Mouse (Mus musculus) neural tube, embryonic 14.5 days (tissue): Measurements from ENCODE around the gene Ppt2. TPM values are rescaled to one million over a fixed set of nuclear protein-coding genes. Genes with fewer than 3 reads are reported as not detected.

ENCODE experiments used
- ATAC-seq: fragments of 200-750 bp; cut with Nextera tagmentation; 2 replicates; pipeline ENCODE4 v1.8.0; 2017; ENCODE audit warnings: low read depth, mild to moderate bottlenecking, moderate TSS enrichment, moderate library complexity
- H3K27ac ChIP-seq: fragments of 300-500 bp; sonication (generic); 2 replicates; pipeline ENCODE4 v1.5.1; 2014; ENCODE audit warnings: low read depth, mild to moderate bottlenecking, control low read depth, low read length, moderate library complexity, mixed read lengths
- H3K27me3 ChIP-seq: fragments of 300-500 bp; sonication (generic); 2 replicates; pipeline ENCODE4 v1.6.1; 2014; ENCODE audit warnings: low read length; ENCODE audit not compliant: control insufficient read depth, insufficient read depth
- H3K36me3 ChIP-seq: fragments of 300-500 bp; sonication (generic); 2 replicates; pipeline ENCODE4 v1.6.1; 2014; ENCODE audit warnings: low read length, mixed read lengths; ENCODE audit not compliant: control insufficient read depth, insufficient read depth
- H3K4me1 ChIP-seq: fragments of 300-500 bp; sonication (generic); 2 replicates; pipeline ENCODE4 v1.6.1; 2014; ENCODE audit warnings: low read length; ENCODE audit not compliant: control insufficient read depth, insufficient read depth
- H3K4me2 ChIP-seq: fragments of 300-500 bp; sonication (generic); 2 replicates; pipeline ENCODE4 v1.6.1; 2014; ENCODE audit warnings: mild to moderate bottlenecking, low read depth, low read length, control low read depth
- H3K4me3 ChIP-seq: fragments of 300-500 bp; sonication (generic); 2 replicates; pipeline ENCODE4 v1.5.1; 2014; ENCODE audit warnings: low read depth, low read length, control low read depth, mixed read lengths
- H3K9ac ChIP-seq: fragments of 300-500 bp; sonication (generic); replicated peaks from 2 replicates; pipeline ENCODE4 v1.6.1; 2014; ENCODE audit warnings: low read depth, mild to moderate bottlenecking, control low read depth, low read length, mixed read lengths
- H3K9me3 ChIP-seq: fragments of 300-500 bp; sonication (generic); 2 replicates; pipeline ENCODE4 v1.6.1; 2016; ENCODE audit warnings: low read length; ENCODE audit not compliant: control insufficient read depth
- WGBS: fragments of 180-500 bp; shearing (Covaris S2); extraction: QIAGEN DNeasy Blood & Tissue Kit; methylation state at CpG from one replicate; pipeline ENCODE4 v1.1.7; 2014; 5-methylcytosine and 5-hydroxymethylcytosine counted together
- polyA plus RNA-seq: library from polyadenylated mRNA; unstranded; fragments of >200 nt; fragmentation: Nextera tagmentation; extraction: Ambion mirVana; gene quantifications from 2 replicates; pipeline ENCODE4 v1.2.1, GENCODE M21; 2014

The Ppt2 gene
- polyA plus RNA-seq, 1 experiment from 2014 or later = 25.4 TPM

- H3K27me3 ChIP-seq = no peaks in the 10 kb centered on the region; the same call in 1 of the 2 replicates
- no peak overlapping the region for H3K27ac ChIP-seq
- H3K4me3 ChIP-seq = no peak overlapping the region
- H3K4me2 ChIP-seq = no peak overlapping the region
- H3K9ac ChIP-seq = no peak overlapping the region
- H3K4me1 ChIP-seq = peaks cover 25% of the 10 kb centered on the region
- peaks cover 17% of the 10 kb centered on the region; the same call in 1 of the 2 replicates for H3K36me3 ChIP-seq
- WGBS = 77% methylated on average over 8 of the region's 8 CpGs
- H3K9me3 ChIP-seq = no peaks in the 10 kb centered on the region
- no peak for ATAC-seq
Observed at GRCm38 (mm10) chr17:34596098-34596497, 32.2 kb downstream of the Ppt2 start.

GRCm38 (mm10) chr17:34593752-34594525, 34.4 kb downstream of the Ppt2 start:
- H3K27ac ChIP-seq = peak overlapping the region; percentile 57
- 48% methylated on average over 33 of the region's 34 CpGs for WGBS
- peak overlapping the region; percentile 64 for H3K4me3 ChIP-seq
- H3K9ac ChIP-seq = peak overlapping the region; percentile 67
- no peaks in the 10 kb centered on the region; the same call in 1 of the 2 replicates for H3K27me3 ChIP-seq
- peaks cover 11% of the 10 kb centered on the region; the same call in 1 of the 2 replicates for H3K36me3 ChIP-seq
- peak overlapping the region; percentile 82 for H3K4me2 ChIP-seq
- peaks cover 30% of the 10 kb centered on the region for H3K4me1 ChIP-seq
- no peak for ATAC-seq
- H3K9me3 ChIP-seq = no peaks in the 10 kb centered on the region

DNA sequence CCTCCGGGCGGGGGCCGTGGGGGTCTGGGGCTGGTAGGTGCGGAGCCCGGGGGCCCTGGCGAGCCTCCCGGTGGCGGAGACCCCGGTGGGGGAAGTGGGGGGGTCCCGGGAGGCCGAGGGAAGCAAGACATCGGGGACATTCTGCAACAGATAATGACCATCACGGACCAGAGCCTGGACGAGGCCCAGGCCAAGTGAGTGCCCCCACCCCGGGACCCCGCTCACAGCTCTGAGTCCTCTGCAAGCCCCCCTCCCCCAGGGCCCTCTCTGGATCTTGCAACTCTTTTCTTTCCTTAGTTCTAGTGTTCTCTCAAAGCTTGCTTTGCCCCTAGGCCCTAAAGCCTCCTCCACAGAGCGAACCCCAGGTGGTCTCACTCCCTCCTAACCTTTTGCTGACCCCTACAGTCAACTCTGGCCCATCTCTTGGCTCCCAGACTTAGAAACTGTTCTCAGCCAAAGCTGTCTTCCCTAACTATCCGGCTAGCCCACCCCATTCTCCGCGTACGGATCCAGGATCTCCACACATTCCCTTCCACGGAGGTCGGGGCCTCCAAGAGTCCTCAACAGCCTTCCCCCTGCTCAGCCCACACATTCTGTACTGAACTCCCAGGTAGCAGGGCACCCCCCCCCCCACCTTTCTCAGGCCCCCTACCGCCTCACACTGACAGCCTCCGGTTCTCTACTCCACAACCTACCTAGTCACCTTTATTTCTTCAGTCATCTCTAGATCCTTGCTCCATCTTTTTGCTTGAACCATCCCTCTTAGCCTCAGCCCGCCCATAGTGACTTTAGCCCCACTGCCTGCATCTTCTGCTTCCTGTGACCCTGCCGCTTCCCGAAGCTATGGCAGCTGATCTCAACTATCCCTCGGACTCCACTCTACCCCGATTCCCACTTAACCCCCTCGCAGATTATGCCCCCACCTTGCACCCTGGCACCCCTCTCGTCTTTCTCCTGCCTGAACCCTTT, 35.4 kb downstream of the Ppt2 start:
- Histone ChIP-seq H3K4me1 (peaks cover 33% of the 10 kb centered on the region), H3K4me3 (peak overlapping the region; percentile 64), H3K27ac (peak overlapping the region; percentile 95), H3K27me3 (no peaks in the 10 kb centered on the region; the same call in 1 of the 2 replicates), H3K9ac (peak overlapping the region; percentile 67), H3K36me3 (peaks cover 11% of the 10 kb centered on the region; the same call in 1 of the 2 replicates), H3K9me3 (no peaks in the 10 kb centered on the region), H3K4me2 (peak overlapping the region; percentile 82)
- 3% methylated on average over 29 of the region's 32 CpGs for WGBS
- peak; percentile 19; the same call in 1 of the 2 replicates for ATAC-seq

DNA sequence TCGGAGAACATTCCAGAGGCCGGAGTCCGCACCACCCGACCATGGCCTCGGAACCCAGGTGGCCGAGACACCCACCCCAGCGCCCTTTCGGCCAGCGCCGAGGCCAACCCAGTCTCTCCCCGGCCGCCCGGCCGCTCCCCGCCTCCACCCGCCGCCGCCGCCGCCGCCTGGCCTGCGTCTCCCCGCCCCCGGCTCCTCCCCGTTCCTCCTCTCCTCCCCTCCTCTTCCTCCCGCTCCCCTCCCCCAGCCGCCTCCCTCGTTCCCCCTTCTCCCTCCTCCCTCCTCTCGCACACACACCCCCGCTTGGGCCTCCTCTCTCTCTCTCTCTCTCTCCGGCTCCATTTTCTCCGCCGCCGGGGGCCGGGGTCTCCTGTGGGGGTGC, 36.3 kb downstream of the Ppt2 start:
- peak overlapping the region; percentile 67 for H3K9ac ChIP-seq
- under 1% methylated on average over 19 of the region's 35 CpGs for WGBS
- H3K4me1 ChIP-seq = peaks cover 33% of the 10 kb centered on the region
- peak overlapping the region; percentile 64 for H3K4me3 ChIP-seq
- H3K27me3 ChIP-seq = no peaks in the 10 kb centered on the region; the same call in 1 of the 2 replicates
- H3K4me2 ChIP-seq = peak overlapping the region; percentile 82
- peaks cover 11% of the 10 kb centered on the region; the same call in 1 of the 2 replicates for H3K36me3 ChIP-seq
- ATAC-seq = peak; percentile 25
- H3K27ac ChIP-seq = peak overlapping the region; percentile 95
- H3K9me3 ChIP-seq = no peaks in the 10 kb centered on the region

DNA sequence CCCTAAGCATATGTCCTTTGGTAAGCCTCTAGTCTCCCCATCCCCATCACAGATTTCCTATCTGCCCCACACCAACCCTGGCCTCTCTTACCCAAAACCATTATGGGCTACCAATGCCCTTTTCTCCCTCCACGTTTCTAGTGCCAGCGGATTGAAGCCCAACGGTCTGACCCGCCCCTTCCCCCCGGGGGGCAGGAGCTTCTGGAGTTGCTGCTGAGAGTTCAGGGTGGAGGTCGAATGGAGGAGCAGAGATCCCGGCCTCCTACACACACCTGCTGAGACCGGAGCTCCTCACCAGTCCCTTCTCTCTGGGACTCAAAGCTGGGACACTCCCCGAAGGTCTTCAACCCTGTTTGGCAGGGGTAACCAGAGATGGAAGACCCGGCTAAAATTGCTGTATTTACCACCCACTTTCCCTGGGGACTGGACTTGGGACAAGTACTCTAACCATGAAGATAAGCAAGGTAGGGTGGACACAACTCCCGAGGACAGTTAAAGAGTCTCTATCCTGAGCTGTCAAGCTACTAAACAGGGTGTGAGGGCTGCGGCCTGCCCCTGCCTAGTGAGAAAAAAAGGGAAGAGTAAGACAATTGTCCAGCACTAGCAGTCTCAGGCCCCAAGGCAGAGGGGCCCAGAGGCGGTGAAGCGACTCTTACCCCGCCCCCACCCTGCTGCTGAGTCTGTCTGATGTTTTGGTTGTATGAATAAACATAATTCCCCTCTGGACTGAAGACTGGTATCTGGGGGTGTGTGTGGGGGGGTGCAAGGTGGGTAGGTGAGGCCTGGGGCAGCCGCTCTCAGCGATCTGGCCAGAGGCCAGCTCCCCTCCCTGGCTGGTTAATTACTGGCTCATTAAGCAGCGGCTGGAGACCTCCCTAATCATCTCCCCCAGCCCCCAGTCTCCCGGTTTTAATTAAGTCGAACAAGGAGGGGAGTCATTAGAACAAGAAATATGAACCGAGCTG, 37.0 kb downstream of the Ppt2 start, which contains the start of gene Pbx2:
TSS of gene Pbx2 (plus strand) at position 238 of the 965 bp plus-strand sequence.
- Histone ChIP-seq H3K4me1 (peaks cover 35% of the 10 kb centered on the region), H3K27me3 (no peaks in the 10 kb centered on the region; the same call in 1 of the 2 replicates), H3K36me3 (peaks cover 11% of the 10 kb centered on the region; the same call in 1 of the 2 replicates), H3K9me3 (no peaks in the 10 kb centered on the region), H3K27ac (peak within 1 kb of the TSS; percentile 95), H3K9ac (peak within 1 kb of the TSS; percentile 67), H3K4me3 (peak within 1 kb of the TSS; percentile 64), H3K4me2 (peak within 1 kb of the TSS; percentile 82)
- 3% methylated on average over 21 of the region's 21 CpGs for WGBS
- 0 out of 2 replicates have a peak, but pooled peaks have one; percentile 0 for ATAC-seq

GRCm38 (mm10) chr17:34590154-34590987, 37.9 kb downstream of the Ppt2 start:
- ATAC-seq = no peak
- peaks cover 6% of the 10 kb centered on the region; the same call in 1 of the 2 replicates for H3K36me3 ChIP-seq
- no peak overlapping the region for H3K9ac ChIP-seq
- H3K27ac ChIP-seq = peak overlapping the region; percentile 95; the same call in 1 of the 2 replicates
- H3K4me2 ChIP-seq = peak overlapping the region; percentile 82; the same call in 1 of the 2 replicates
- WGBS = 64% methylated on average over 15 of the region's 15 CpGs
- H3K4me1 ChIP-seq = peaks cover 44% of the 10 kb centered on the region
- H3K4me3 ChIP-seq = no peak overlapping the region
- no peaks in the 10 kb centered on the region; the same call in 1 of the 2 replicates for H3K27me3 ChIP-seq
- H3K9me3 ChIP-seq = no peaks in the 10 kb centered on the region

GRCm38 (mm10) chr17:34589681-34590101, 38.6 kb downstream of the Ppt2 start, which contains the start of gene Gpsm3:
Gpsm3 (plus strand) TSS chr17:34589806.
- no peaks in the 10 kb centered on the region for H3K9me3 ChIP-seq
- H3K36me3 ChIP-seq = no peaks in the 10 kb centered on the region
- WGBS = 26% methylated on average over 7 of the region's 7 CpGs
- H3K4me1 ChIP-seq = peaks cover 44% of the 10 kb centered on the region
- no peak for ATAC-seq
- H3K27me3 ChIP-seq = no peaks in the 10 kb centered on the region; the same call in 1 of the 2 replicates
- no peak within 1 kb of the TSS for H3K27ac ChIP-seq
- H3K9ac ChIP-seq = no peak within 1 kb of the TSS
- H3K4me2 ChIP-seq = no peak within 1 kb of the TSS
- no peak within 1 kb of the TSS for H3K4me3 ChIP-seq
